Mouse (Mus musculus): ENCODE results near the gene Elf4.
A peak's percentile ranks its signal among the peaks of the same experiment; 100 is the strongest.

Gene Elf4

DNA sequence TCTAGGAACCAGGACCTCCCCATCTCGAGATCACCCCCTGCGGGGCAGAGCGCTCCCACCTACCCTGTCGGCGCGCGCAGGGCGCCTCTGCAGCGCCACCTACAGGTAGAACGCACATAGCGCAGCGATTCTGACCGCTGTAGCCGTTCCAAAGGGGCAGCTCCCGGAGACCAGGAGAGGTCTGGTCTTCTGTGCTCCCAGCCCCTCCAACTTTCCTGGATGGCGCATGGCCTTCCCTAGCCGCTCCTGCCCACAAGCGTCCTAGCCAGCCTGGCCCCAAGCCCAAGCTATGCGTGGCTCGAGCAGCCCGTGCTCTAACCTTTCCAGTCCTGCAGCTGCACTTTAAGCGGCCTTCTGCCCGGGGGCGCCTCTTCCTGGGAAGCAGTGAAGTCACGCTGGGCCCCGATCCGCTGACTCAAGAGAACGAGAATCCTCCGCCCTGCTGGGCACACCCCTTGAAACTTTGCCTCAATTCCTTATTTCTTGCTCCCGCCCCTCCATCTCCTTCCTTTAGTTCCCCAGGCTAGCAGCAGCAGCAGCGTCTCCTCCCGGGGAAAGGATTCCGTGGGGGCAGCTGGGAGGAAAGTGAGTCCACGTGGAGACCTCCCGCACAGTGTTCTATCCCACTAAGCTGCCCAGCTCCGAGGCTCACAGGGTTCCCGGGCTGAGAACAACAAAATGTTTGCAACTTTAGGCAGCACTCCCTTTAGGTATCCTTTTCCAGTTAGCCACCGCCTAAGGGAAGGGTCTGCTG is at the start of gene Elf4:
Gene Elf4, minus strand, starts transcription at position 379 of the 754 bp plus-strand sequence.
- DNase-seq (ENCODE audit: inconsistent ontology term), result peak; percentile 61

DNA sequence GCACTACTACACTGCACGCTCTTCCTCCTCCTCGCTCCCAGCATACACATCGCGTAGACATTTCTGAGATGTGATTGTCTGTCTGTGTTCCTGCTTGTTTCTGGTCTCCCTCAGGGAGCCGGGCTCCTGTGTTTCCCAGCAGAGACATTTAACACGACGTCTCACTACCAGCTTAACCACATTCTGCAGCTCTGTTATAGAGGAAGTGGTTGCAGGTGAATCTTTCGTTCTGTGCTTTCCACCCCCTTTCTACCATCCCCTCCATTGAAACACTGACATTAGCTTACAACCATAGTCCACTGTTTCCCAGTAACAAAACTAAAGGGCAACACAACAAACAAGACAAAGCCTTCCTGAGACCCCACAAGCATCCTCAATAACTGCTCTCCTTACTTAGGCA is 30.8 kb upstream of the Elf4 start:
- no peak for DNase-seq (ENCODE audit: inconsistent ontology term)

DNA sequence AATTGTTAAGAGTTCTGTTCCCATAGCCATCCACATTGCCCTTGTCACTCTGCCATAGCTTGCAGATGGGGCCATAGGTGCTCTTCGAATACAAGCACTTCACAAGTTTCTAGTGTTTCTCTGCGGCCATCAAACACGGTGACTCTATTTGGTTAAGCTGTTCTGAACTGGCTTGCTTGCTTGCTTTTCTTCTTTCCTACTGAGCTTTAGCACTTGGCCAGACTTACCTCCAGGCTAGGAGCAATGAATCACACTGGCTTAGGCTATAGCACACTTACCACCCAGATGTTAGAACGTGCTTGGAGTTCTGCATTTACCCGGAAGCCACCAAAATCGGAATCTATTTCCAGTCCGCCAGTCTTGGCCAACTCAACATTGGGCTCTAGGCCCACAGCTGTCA is 18.8 kb upstream of the Elf4 start:
- DNase-seq (ENCODE audit: inconsistent ontology term), result no peak

DNA sequence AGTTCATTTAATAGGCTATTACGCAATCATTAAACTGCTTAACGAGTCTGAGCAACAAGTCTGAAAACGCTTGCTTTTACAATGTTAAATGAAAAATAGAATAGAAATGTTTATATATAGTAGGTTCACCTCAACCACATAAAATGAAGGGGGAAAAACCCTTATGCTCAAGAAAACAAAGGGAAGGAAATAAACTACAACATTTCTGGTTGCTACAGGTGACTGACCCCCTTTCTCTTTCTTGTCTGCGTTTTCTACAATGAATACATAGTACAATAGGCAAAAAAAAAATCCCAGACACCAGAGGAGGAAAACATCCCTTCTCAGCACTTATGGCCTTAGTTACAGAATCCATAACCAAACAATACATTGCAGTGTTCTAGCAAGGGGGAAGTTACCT is 18.2 kb upstream of the Elf4 start:
- no peak for DNase-seq (ENCODE audit: inconsistent ontology term)

DNA sequence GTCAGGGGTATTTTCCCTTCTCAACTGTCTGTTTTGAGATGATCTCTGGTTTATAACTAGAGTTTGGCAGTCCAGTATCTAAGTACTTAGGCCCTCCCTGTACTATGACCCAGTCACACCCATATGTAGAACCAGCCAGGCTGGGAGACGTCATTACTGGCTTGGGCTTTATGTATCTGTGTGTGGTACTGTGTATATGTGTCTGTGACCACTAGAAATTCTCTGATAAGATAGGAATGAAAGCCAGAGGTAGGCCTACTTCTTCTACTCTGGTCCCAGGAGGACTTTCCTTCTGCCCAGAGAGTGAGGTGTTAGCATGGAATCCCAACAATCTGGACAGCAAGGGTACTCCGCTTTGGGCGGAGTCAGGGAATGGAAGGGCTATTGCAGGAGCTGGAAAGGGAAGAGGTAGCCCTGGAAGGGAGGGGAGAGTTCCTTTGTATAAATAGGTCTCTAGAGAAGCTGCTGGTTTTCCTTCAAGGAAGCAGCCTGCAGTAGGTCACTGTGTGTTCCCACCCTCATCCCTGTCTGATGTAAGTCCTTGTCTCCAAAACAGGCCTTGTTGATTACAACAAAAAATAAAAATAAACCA is 4.5 kb upstream of the Elf4 start:
- DNase-seq (ENCODE audit: inconsistent ontology term), result no peak

DNA sequence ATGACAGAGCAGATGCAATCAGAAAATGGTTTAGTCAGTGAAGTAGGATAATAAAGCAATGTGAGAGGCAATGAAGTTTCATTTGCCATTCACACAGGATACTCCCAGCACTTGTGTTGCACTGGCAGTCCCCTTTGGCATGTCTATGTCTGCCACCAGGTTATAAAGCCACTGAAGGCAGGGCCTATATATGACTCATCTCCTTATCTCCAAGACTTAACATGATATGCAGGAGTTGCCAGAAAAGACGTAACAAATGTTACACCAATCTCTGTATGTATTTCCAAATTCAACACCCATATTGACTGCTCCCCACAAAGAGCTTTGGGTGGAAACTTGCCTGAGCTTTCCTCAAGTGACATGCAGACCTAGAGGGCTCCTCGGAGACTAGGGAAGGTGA is 3.2 kb upstream of the Elf4 start:
- no peak for DNase-seq (ENCODE audit: inconsistent ontology term)

DNA sequence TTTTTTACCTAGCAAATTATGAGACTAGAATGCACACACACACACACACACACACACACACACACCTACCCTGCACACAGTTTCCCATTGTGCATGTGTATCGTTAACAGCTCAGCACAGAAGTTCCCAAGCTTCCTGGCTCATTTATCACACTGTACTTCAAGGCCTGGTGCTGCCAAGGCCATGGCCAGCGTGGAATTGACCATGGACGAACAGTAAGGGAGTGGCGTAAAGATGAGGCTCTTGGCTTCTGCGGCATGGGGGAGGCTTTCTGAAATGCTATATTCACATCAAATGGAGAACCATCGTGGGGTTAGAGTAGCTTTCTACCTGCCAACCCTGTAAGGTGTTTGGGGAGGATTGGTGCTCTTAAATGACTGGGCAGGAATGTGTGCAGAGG is 1.5 kb upstream of the Elf4 start:
- DNase-seq (ENCODE audit: inconsistent ontology term), result no peak

DNA sequence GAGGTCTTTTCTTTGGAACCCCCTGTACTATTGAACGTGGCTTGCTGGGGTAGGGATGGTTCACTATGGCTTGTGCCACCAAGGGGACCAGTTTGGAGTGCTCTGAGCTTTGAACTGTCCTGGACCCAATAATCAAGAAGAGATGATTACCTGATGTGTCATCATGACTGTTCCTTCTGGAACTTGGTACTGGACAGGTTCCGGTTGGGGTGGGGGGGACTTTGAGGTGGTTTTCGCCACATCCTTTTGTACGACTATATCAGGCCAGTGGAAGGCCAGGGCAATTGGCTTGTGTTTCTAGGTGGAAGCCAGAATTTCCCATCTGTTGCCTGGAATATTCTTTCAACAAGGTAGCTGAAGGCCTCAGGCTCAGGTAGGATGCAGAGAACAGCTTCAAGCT is 704 bp upstream of the Elf4 start:
- no peak for DNase-seq (ENCODE audit: inconsistent ontology term)

DNA sequence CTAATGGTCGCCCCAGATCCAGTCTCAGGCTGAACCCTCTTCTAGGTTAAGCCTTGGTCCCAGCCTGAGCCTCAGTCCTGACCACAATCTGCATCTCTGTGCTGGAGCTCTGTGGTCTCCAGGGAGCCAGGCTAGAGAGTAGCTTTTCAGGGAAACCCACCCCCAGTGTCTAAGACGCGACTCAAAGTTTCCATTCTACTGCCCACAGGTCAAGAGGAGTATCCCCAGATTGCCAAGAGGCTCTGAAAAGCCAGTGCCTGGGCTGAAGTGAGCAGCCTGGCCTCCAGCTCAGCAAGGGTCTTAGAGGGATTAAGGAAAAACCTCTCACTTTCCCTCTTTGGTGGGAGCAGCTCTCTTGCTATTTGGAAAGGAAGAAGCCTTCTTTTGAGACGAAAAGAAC is 635 bp downstream of the Elf4 start:
- no peak for DNase-seq (ENCODE audit: inconsistent ontology term)

DNA sequence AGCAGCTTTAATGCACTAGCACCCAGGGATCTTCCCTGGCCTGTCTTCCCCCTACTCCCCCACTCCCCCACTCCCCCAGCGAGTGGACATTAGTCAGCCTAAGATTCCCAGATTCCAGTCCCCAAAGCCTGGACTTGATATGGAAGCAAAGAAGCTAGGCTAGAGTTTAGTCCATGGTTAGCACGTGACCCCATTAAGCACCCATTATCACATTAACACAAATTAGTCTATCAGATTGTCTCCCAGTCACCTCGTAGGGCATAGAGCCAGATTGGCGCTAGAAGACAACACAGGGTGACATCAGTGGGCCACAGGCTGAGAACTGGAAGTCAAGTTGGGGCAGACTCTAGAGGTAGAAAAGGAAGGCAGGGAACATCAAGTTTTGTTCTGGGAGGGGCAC is 1.9 kb downstream of the Elf4 start:
- DNase-seq (ENCODE audit: inconsistent ontology term), result no peak

DNA sequence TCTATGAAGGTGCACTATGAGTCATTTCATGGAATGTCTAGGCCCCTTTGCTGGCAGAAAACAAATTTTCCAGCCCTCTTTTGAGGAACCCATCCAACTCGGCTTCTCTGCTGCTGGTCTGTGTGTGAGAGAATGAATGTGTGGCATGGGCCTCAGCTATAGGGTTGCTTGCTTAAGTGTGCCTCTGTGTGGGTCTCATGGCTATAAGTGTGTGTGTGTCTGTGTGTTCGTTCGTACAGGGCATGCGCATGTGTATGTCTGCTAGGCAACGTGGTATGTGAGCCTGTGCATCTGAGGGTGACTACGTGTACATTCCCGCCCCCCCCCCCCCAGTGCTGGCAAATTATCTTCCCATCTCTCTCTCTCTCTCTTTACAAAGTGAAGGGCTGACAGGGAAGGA is 2.4 kb downstream of the Elf4 start:
- DNase-seq (ENCODE audit: inconsistent ontology term), result no peak

DNA sequence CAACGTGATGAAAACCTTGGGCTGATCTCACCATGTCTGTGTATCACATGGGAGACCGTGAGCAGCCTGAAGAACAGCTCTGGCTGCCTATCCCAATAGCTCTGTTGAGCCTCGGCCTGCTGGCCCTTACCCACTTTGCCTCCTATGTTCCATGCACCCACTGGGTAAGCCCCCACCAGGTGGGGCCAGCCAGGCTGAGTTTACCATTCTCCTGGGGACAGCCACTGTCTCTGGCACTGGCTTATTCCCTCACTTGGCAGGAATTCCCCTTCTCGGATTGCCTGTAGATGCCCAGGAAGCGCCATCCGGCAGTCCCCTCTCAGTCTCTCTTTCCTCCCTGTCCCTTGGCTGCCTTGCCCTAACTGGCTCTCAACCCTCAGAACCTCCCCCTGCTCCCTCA is 6.0 kb downstream of the Elf4 start:
- no peak for DNase-seq (ENCODE audit: inconsistent ontology term)

DNA sequence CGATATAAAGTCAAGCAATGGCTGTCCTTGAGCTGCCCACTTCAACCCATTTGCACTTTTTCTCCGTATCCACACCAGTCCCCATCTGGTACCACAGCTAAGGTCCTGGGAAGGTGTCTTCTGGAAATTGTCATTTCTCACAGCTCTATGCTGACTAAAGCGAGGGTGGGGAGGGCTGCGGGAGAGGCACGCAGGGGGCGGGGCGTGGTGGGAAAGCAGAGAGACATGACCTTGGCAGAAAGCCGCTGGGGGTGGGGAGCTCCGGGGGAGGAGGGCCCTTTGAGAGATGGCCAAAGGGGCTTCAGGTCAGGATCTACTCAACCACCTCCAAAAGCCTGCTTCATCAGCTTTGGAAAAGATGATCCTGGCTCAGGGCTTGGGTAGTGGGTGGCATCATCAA is 7.9 kb downstream of the Elf4 start:
- no peak for DNase-seq (ENCODE audit: inconsistent ontology term)

DNA sequence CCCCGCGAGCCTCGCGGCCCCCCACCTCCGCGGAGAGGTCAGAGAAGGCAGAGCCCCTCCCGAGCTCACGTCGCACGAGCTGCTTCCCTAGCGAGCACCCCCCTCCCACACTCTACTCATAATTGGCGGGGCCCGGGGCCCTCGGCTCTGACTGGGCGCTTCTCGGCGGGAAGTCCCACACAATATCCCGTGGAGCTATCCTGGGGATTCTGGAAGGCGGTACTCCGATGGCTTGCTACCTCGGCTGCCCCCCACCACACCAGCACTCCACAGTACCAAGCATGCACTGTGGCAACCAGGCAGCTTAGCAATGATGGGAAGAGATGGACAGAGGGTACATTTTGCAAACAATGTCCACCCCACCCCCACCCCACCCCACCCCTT is 8.4 kb downstream of the Elf4 start:
- DNase-seq (ENCODE audit: inconsistent ontology term), result no peak

DNA sequence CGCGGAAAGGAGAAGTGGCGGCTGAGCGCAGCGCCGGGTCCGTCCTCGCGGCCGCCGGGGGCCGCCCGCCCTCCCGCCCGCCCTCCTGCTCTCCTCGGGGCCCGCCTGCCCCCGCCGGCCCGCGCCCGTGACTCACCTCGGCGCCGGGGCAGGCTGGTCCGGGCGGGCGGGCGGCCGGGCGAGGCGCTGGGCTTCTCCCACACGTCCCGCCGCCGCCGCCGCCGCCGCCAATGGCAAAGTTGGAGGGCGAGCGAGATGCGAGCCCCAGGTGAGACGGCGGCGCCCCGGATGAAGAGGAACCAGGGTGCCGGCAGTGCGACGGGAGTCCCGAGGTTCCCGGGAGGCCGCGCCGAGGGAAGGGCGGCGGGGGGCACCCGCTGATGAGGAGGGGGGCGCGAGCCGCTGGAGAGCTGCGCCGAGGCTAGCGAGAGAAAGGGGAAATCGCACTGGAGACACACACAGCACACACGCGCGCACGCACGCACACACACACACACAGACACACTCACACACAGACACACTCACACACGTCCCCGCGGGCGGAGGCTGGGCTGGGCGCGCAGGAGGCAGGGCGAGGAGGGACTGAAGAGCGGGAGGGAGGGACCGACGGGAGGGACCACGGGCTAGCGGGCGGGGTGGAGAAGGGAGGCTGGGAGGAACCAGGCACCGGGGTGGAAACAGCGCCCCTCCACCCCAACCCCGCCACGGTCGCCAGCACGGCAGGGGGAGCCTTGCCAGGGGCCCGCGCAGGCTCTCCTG is 9.0 kb downstream of the Elf4 start:
- DNase-seq (ENCODE audit: inconsistent ontology term), result peak; percentile 77

DNA sequence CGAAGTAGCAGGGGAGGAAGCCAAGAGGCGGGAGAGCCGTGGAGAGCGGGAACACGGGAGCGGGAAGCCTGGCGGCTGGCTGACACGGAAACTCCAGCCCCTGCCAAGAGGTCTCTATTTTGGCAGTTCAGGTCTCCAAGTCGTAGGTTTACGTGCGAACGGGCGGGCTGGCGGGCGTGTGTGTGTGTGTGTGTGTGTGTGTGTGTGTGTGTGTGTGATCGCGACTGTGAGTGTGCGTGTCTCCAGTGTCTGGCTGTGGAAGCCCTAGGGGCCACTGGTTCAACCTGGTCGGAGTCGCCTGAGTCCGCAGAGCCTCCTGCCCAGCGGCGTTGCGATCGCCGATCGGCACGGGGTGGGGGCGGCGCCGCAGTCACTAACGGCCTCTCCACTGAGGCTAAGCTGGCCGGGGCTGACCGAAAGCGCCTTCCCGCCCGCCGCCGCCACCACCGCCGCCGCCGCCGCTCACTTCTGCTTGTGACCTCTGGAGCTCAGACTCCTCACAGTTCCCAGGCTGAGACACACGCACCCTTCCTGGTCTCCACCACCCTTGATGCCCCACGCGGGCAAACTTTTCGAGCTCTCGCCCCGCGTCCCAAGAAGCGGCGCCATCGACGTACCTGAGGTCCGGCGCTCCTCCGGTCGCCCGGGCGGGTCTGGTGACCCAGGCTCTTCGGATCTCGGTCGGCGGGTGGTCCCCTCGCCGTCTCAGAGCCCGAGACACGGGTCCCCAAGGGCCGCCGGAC is 9.8 kb downstream of the Elf4 start:
- DNase-seq (ENCODE audit: inconsistent ontology term), result peak; percentile 23

DNA sequence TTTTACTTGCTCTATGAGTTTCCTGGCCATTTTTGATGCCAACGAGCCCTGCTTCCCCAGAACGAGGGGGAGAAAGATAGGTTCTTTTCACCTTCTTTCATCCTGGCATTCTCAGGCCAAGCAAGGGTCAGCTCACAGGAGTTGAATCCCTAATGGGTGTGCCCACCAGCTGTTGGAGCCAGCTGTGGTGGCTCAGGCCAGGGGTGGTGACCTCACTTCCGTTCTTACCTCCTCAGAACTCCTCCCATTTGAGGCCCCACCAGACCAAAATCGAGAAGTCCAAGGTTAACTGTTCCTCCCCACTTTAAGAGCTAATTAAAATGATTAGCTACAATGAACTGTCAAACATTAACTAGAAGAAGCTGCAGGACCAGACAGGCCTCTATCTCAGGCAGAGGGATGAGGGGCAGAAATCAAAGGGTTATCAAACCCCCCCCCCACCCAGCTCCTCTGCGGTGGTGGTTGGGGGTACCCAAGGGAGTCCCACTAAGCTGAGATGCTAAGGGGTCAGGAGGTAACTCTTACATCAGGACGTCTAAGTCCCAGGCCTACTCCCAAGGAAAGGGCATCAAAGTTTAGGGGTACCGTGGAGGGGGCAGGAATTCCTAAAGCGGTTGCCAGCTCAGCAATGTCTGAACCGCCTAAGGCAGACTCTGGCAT is 10.6 kb downstream of the Elf4 start:
- no peak for DNase-seq (ENCODE audit: inconsistent ontology term)

DNA sequence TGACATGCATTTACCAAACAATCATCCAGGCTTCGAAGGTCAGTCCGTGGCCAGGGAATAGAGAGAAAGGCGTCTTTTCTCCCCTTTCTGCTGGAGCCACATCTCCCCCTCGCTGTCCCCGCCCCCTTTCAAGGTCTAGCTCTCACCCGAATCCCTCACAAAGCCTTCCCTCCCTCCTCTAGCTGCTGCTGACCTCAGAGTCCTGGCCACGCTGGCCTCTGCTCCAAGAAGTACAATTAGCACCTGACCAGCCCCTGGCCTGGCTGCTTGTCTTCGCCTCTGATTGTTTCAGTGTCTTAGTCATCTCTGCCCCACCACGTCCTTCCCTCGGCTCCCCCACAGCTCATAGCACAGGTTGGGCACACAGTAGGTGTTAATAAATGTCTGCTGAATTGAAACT is 13.3 kb downstream of the Elf4 start:
- no peak for DNase-seq (ENCODE audit: inconsistent ontology term)

DNA sequence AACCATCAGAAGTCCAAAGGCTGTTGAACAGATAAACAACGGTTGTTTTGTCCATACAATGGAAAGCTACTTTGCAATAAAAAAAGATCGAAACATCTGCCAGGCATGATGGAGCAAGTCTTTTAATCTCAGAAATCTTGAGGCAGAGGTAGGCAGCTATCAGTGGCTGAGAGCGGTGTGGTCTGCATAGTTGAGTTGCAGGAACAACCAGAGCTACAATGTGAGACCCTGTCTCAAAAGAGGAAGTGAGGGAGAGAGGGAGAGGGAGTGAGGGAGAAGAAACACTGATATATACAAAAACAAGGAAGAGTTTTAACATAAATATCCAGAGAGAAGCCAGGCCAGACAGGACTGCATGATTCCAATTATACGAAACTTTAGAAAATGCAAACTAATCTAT is 18.3 kb downstream of the Elf4 start:
- DNase-seq (ENCODE audit: inconsistent ontology term), result no peak

DNA sequence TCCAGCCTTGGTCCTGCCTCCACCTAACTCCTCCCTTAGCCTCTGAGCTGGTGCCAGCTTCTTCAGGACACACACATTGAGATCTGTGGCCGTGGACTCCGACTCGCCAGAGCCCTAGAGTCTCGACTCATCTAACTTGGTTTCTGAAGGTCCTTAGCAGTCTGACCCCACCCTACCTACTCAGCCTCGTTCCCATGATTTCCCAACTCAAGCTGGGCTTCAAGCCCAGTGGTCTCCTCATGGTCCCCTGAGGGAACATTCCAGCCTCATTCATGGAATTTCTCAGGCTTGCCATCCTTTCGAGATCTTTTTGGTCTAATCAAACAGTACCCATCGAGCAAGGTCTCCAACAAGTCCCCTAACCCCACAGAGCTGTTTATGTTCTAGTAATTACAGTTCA is 21.0 kb downstream of the Elf4 start:
- no peak for DNase-seq (ENCODE audit: inconsistent ontology term)

DNA sequence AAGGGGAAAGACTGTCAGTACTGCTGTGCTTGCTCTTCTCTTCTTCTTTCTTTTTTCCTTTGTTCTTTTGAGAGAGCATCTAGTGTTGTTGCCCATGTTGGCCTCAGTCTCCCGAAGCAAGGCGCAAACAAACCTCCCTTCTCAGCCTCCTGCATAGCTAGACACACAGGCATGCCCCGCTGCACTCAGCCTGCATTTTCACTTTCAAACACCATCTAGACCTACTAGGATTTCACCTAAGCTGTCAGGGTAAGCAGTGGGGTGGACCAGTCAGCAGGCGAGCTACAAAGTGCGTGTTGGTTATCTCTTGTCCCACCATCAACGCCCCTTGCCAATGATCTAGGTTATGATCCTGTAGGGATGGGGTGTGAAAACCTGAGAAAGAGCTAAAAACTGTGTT is 21.4 kb downstream of the Elf4 start:
- no peak for DNase-seq (ENCODE audit: inconsistent ontology term)

DNA sequence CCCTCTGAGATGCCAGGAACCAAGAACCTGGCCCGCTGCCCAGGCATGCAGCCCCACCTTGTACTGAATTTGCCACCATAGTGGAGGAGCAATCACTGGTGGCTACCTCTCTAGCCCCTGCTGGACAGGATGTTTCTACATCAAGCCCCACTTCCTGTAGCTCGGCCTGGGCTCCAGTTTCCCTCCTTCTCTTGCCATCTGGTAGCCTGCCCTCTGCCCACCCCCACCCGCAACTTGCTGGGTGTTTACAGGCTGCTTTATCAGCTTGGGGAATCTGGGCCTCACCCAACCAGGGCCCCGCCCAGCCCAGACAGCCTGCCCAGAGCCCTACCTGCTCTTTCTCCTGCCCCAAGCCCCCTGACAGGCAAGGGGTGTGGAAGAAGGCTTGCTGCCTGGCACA is 23.9 kb downstream of the Elf4 start:
- DNase-seq (ENCODE audit: inconsistent ontology term), result no peak

Measured in Muller cell, postnatal 12 days (primary cell).